Mouse (Mus musculus): ENCODE results near the gene Spint5. TPM values are rescaled to one million over a fixed set of nuclear protein-coding genes. Genes with fewer than 3 reads are reported as not detected.

Spint5 gene
- polyA plus RNA-seq, 1 experiment from 2014 or later, result not detected

GRCm38 (mm10) chr2:164761502-164761901, 46.4 kb downstream of the Spint5 start:
- Histone ChIP-seq H3K27ac (no peak overlapping the region), H3K36me3 (peaks cover 90% of the 10 kb centered on the region), H3K9me3 (no peaks in the 10 kb centered on the region), H3K27me3 (no peaks in the 10 kb centered on the region), H3K9ac (no peak overlapping the region), H3K4me2 (replicated peaks) (no peak overlapping the region), H3K4me3 (no peak overlapping the region), H3K4me1 (no peaks in the 10 kb centered on the region)
- no peak for ATAC-seq (ENCODE audit: insufficient number of reproducible peaks, insufficient read depth, low FRiP score, low TSS enrichment)
- WGBS, result 86% methylated on average over 2 of the region's 2 CpGs

- Histone ChIP-seq H3K27ac (no peak overlapping the region), H3K4me1 (no peaks in the 10 kb centered on the region), H3K9ac (no peak overlapping the region), H3K36me3 (peaks cover 90% of the 10 kb centered on the region), H3K27me3 (no peaks in the 10 kb centered on the region), H3K4me3 (no peak overlapping the region), H3K4me2 (replicated peaks) (no peak overlapping the region), H3K9me3 (no peaks in the 10 kb centered on the region)
- 98% methylated on average over 4 of the region's 4 CpGs for WGBS
- ATAC-seq (ENCODE audit: insufficient number of reproducible peaks, insufficient read depth, low FRiP score, low TSS enrichment), result no peak
These were observed 46.9 kb downstream of the Spint5 start for GRCm38 (mm10) chr2:164761971-164762370.

- Histone ChIP-seq H3K9ac (no peak overlapping the region), H3K4me1 (no peaks in the 10 kb centered on the region), H3K9me3 (no peaks in the 10 kb centered on the region), H3K27ac (no peak overlapping the region), H3K27me3 (no peaks in the 10 kb centered on the region), H3K36me3 (peaks cover 90% of the 10 kb centered on the region), H3K4me2 (replicated peaks) (no peak overlapping the region), H3K4me3 (no peak overlapping the region)
- no peak for ATAC-seq (ENCODE audit: insufficient number of reproducible peaks, insufficient read depth, low FRiP score, low TSS enrichment)
- 91% methylated on average over 7 of the region's 7 CpGs for WGBS
These were observed 47.5 kb downstream of the Spint5 start for GRCm38 (mm10) chr2:164762593-164762992.

GRCm38 (mm10) chr2:164765841-164766240, 50.7 kb downstream of the Spint5 start:
- 82% methylated on average over 3 of the region's 3 CpGs for whole genome bisulfite sequencing
- Histone ChIP-seq H3K9me3 (no peaks in the 10 kb centered on the region), H3K27me3 (no peaks in the 10 kb centered on the region), H3K36me3 (peaks cover 65% of the 10 kb centered on the region), H3K4me2 (replicated peaks) (no peak overlapping the region), H3K9ac (no peak overlapping the region), H3K4me3 (no peak overlapping the region), H3K4me1 (peaks cover 8% of the 10 kb centered on the region), H3K27ac (no peak overlapping the region)
- no peak for ATAC-seq (ENCODE audit: insufficient number of reproducible peaks, insufficient read depth, low FRiP score, low TSS enrichment)

Other genes starting within 250 kb of the Spint5 start
- not detected in 2 replicates for gene Trp53tg5, start 241.6 kb upstream of the Spint5 start, polyA plus RNA-seq (2016; fragmentation: Nextera tagmentation; extraction: Ambion mirVana)
- 1.7 and 2.2 TPM in 2 replicates for gene Dbndd2, start 229.2 kb upstream of the Spint5 start, polyA plus RNA-seq (2016; fragmentation: Nextera tagmentation; extraction: Ambion mirVana)
- gene Pigt, start 217.8 kb upstream of the Spint5 start, polyA plus RNA-seq (2016; fragmentation: Nextera tagmentation; extraction: Ambion mirVana), result 36.7 and 37.7 TPM in 2 replicates
- gene Wfdc2, start 152.9 kb upstream of the Spint5 start, polyA plus RNA-seq (2016; fragmentation: Nextera tagmentation; extraction: Ambion mirVana), result 49.9 and 59.6 TPM in 2 replicates
- gene Spint3, start 141.8 kb upstream of the Spint5 start, polyA plus RNA-seq (2016; fragmentation: Nextera tagmentation; extraction: Ambion mirVana), result not detected in 2 replicates
- gene Wfdc6a, start 129.9 kb upstream of the Spint5 start, polyA plus RNA-seq (2016; fragmentation: Nextera tagmentation; extraction: Ambion mirVana), result not detected in 2 replicates
- gene Eppin, start 121.7 kb upstream of the Spint5 start, polyA plus RNA-seq (2016; fragmentation: Nextera tagmentation; extraction: Ambion mirVana), result not detected in 2 replicates
- gene Wfdc6b, start 101.8 kb upstream of the Spint5 start, polyA plus RNA-seq (2016; fragmentation: Nextera tagmentation; extraction: Ambion mirVana), result not detected in 2 replicates
- gene Wfdc8, start 101.7 kb upstream of the Spint5 start, polyA plus RNA-seq (2016; fragmentation: Nextera tagmentation; extraction: Ambion mirVana), result not detected in 2 replicates
- not detected in 2 replicates for gene Wfdc16, start 76.5 kb upstream of the Spint5 start, polyA plus RNA-seq (2016; fragmentation: Nextera tagmentation; extraction: Ambion mirVana)
- not detected in 2 replicates for gene Wfdc10, start 59.3 kb upstream of the Spint5 start, polyA plus RNA-seq (2016; fragmentation: Nextera tagmentation; extraction: Ambion mirVana)
- not detected in 2 replicates for gene Wfdc9, start 58.7 kb upstream of the Spint5 start, polyA plus RNA-seq (2016; fragmentation: Nextera tagmentation; extraction: Ambion mirVana)
- gene Wfdc11, start 41.2 kb upstream of the Spint5 start, polyA plus RNA-seq (2016; fragmentation: Nextera tagmentation; extraction: Ambion mirVana), result not detected in 2 replicates
- 0.45 TPM in 1 of 2 replicates, not detected in the other for gene Wfdc13, start 30.2 kb upstream of the Spint5 start, polyA plus RNA-seq (2016; fragmentation: Nextera tagmentation; extraction: Ambion mirVana)
- gene Spint4, start 16.8 kb upstream of the Spint5 start, polyA plus RNA-seq (2016; fragmentation: Nextera tagmentation; extraction: Ambion mirVana), result not detected in 2 replicates
- gene Wfdc3, start 30.6 kb downstream of the Spint5 start, polyA plus RNA-seq (2016; fragmentation: Nextera tagmentation; extraction: Ambion mirVana), result 0.72 and 1.3 TPM in 2 replicates
- gene Dnttip1, start 30.7 kb downstream of the Spint5 start, polyA plus RNA-seq (2016; fragmentation: Nextera tagmentation; extraction: Ambion mirVana), result 92.5 and 97.1 TPM in 2 replicates
- gene Ube2c, start 54.6 kb downstream of the Spint5 start, polyA plus RNA-seq (2016; fragmentation: Nextera tagmentation; extraction: Ambion mirVana), result 472 and 488 TPM in 2 replicates
- 31.7 and 40.6 TPM in 2 replicates for gene Tnnc2, start 64.7 kb downstream of the Spint5 start, polyA plus RNA-seq (2016; fragmentation: Nextera tagmentation; extraction: Ambion mirVana)
- 18.3 and 19.6 TPM in 2 replicates for gene Snx21, start 70.5 kb downstream of the Spint5 start, polyA plus RNA-seq (2016; fragmentation: Nextera tagmentation; extraction: Ambion mirVana)
- 16.8 and 16.9 TPM in 2 replicates for gene Acot8, start 89.6 kb downstream of the Spint5 start, polyA plus RNA-seq (2016; fragmentation: Nextera tagmentation; extraction: Ambion mirVana)
- gene Zswim3, start 89.8 kb downstream of the Spint5 start, polyA plus RNA-seq (2016; fragmentation: Nextera tagmentation; extraction: Ambion mirVana), result 9.0 and 9.5 TPM in 2 replicates
- 17.9 and 20.8 TPM in 2 replicates for gene Zswim1, start 107.4 kb downstream of the Spint5 start, polyA plus RNA-seq (2016; fragmentation: Nextera tagmentation; extraction: Ambion mirVana)
- 0.22 TPM in 1 of 2 replicates, not detected in the other for gene Spata25, start 113.2 kb downstream of the Spint5 start, polyA plus RNA-seq (2016; fragmentation: Nextera tagmentation; extraction: Ambion mirVana)
- gene Ctsa, start 117.6 kb downstream of the Spint5 start, polyA plus RNA-seq (2016; fragmentation: Nextera tagmentation; extraction: Ambion mirVana), result 120 and 124 TPM in 2 replicates
- 6.7 and 7.4 TPM in 2 replicates for gene Neurl2, start 118.2 kb downstream of the Spint5 start, polyA plus RNA-seq (2016; fragmentation: Nextera tagmentation; extraction: Ambion mirVana)
- 57.8 and 59.4 TPM in 2 replicates for gene Pltp, start 142.4 kb downstream of the Spint5 start, polyA plus RNA-seq (2016; fragmentation: Nextera tagmentation; extraction: Ambion mirVana)
- gene Pcif1, start 164.0 kb downstream of the Spint5 start, polyA plus RNA-seq (2016; fragmentation: Nextera tagmentation; extraction: Ambion mirVana), result 83.0 and 89.9 TPM in 2 replicates
- 16.9 and 17.4 TPM in 2 replicates for gene Zfp335, start 196.5 kb downstream of the Spint5 start, polyA plus RNA-seq (2016; fragmentation: Nextera tagmentation; extraction: Ambion mirVana)
- gene Mmp9, start 225.5 kb downstream of the Spint5 start, polyA plus RNA-seq (2016; fragmentation: Nextera tagmentation; extraction: Ambion mirVana), result 4.5 and 4.6 TPM in 2 replicates
- 1.9 and 2.0 TPM in 2 replicates for gene Slc12a5, start 245.5 kb downstream of the Spint5 start, polyA plus RNA-seq (2016; fragmentation: Nextera tagmentation; extraction: Ambion mirVana)